Mouse (Mus musculus): Measurements from ENCODE around the gene Tmem185b. TPM values are rescaled to one million over a fixed set of nuclear protein-coding genes. Genes with fewer than 3 reads are reported as not detected.
A peak's percentile ranks its signal among the peaks of the same experiment; 100 is the strongest.

The Tmem185b gene
- total and polyA plus RNA-seq, 3 experiments = 25.2 to 35.8 TPM; not detected in 1

DNA sequence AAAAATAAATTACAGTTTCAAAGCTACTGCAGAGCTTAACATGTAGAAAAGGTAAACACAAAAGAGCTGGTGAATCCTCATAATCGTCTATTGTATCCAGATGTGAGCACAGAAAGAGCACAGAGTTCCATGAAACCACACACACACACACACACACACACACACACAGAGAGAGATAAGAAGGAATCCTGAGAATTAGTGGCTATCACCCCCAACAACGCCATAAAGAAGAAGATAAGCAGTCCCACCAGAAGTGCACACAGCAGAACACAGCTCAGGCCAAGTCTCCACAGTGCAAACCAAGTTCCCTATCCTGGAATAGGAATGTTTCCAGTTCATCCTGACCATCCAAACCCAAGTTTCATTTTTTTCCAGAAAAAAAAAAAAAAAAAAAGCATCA, 19.2 kb downstream of the Tmem185b start:
- Histone ChIP-seq H3K4me3 (ENCODE audit: control insufficient read depth in 1 of 2, insufficient read depth in 1 of 2, low read depth in 2 of 2, low read length in 2 of 2) (no peak overlapping the region), H3K27ac (ENCODE audit: control insufficient read depth, low read depth, low read length) (no peak overlapping the region), H3K4me1 (ENCODE audit: control insufficient read depth in 1 of 2, insufficient read depth in 2 of 2, low read length in 2 of 2) (no peaks in the 10 kb centered on the region), H3K27me3 (ENCODE audit: control insufficient read depth in 1 of 2, insufficient read depth in 2 of 2, low read length in 2 of 2) (no peaks in the 10 kb centered on the region), H3K9ac (ENCODE audit: control insufficient read depth, low read depth, low read length, poor library complexity, severe bottlenecking) (no peak overlapping the region), H3K79me2 (ENCODE audit: control insufficient read depth, insufficient read depth, low read length, poor library complexity) (no peaks in the 10 kb centered on the region), H3K36me3 (ENCODE audit: control insufficient read depth in 1 of 2, insufficient read depth in 2 of 2, low read length in 2 of 2) (no peaks in the 10 kb centered on the region; a peak in 1 of 4 replicates), H3K9me3 (replicated peaks; ENCODE audit: insufficient read depth, low read length) (no peaks in the 10 kb centered on the region)
- DNase-seq (ENCODE audit: low read depth, low spot score) = no peak
- no peak for TF ChIP-seq HCFC1 (IDR thresholded peaks at IDR 0.05; ENCODE audit: low read depth, low read length)
- peak; percentile 62 for TF ChIP-seq GATA1 (IDR thresholded peaks at IDR 0.05; ENCODE audit: low read depth, low read length)

DNA sequence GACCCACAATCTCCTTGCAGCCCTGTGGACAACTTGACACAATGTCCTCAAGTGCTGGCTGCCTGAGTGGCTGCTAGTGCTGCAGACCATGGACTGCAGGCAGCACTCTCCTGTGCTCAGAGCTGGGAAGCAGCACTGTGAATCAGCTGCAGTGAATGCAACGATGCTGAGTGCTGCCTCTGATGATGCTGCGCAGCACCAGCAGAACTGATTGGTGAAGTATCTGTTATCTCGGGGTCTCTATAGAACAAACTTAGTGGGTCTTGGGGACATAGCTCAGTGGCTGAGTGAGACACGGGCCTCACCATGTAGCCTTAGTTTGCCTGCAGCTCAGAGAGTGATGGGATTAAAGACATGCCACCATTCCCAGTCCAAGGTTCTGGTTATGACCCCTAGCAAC, 19.7 kb downstream of the Tmem185b start:
- Histone ChIP-seq H3K4me3 (ENCODE audit: control insufficient read depth in 1 of 2, insufficient read depth in 1 of 2, low read depth in 2 of 2, low read length in 2 of 2) (no peak overlapping the region), H3K36me3 (ENCODE audit: control insufficient read depth in 1 of 2, insufficient read depth in 2 of 2, low read length in 2 of 2) (no peaks in the 10 kb centered on the region; a peak in 1 of 4 replicates), H3K27me3 (ENCODE audit: control insufficient read depth in 1 of 2, insufficient read depth in 2 of 2, low read length in 2 of 2) (no peaks in the 10 kb centered on the region), H3K79me2 (ENCODE audit: control insufficient read depth, insufficient read depth, low read length, poor library complexity) (no peaks in the 10 kb centered on the region), H3K9me3 (replicated peaks; ENCODE audit: insufficient read depth, low read length) (no peaks in the 10 kb centered on the region), H3K9ac (ENCODE audit: control insufficient read depth, low read depth, low read length, poor library complexity, severe bottlenecking) (no peak overlapping the region), H3K4me1 (ENCODE audit: control insufficient read depth in 1 of 2, insufficient read depth in 2 of 2, low read length in 2 of 2) (no peaks in the 10 kb centered on the region), H3K27ac (ENCODE audit: control insufficient read depth, low read depth, low read length) (no peak overlapping the region)
- DNase-seq (ENCODE audit: low read depth, low spot score) = no peak
- TF ChIP-seq KAT2A (conservative IDR thresholded peaks at IDR 0.05; ENCODE audit: low read depth, low read length) (no peak), SIN3A (IDR thresholded peaks at IDR 0.05; ENCODE audit: low read length) (no peak), GATA1 (IDR thresholded peaks at IDR 0.05; ENCODE audit: low read depth, low read length) (no peak), RCOR1 (IDR thresholded peaks at IDR 0.05; ENCODE audit: low read depth, low read length) (no peak), ZC3H11A (IDR thresholded peaks at IDR 0.05; ENCODE audit: low read depth, low read length) (no peak), JUND (IDR thresholded peaks at IDR 0.05; ENCODE audit: low read depth, low read length) (no peak), GABPA (IDR thresholded peaks at IDR 0.05; ENCODE audit: low read depth, low read length) (no peak), TBP (IDR thresholded peaks at IDR 0.05; ENCODE audit: low read depth, low read length) (no peak), POLR2AphosphoS5 (IDR thresholded peaks at IDR 0.05; ENCODE audit: borderline replicate concordance, low read depth, low read length) (no peak), ZKSCAN1 (IDR thresholded peaks at IDR 0.05; ENCODE audit: low read depth, low read length) (no peak), MAZ (IDR thresholded peaks at IDR 0.05; ENCODE audit: low read depth, low read length) (no peak)

DNA sequence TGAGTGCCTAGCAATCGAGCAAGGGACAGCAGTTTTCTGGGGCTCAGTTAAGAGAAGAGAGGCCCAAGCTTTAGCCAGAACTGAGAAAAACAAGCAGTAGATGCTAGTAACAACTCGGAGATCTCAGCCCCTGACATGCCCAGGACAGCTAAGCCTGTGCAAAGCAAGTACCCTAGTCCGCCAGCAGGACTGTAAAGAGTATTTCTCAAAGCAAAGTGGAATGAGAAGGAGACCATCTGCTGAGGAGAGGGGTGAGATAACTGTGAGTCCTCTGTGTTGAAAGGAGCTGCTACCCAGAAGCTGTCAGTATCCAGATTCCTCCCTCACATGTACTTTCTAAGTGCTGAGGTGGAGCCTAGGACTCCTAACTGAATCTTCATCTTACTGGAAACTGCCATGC, 20.5 kb downstream of the Tmem185b start:
- Histone ChIP-seq H3K9ac (ENCODE audit: control insufficient read depth, low read depth, low read length, poor library complexity, severe bottlenecking) (no peak overlapping the region), H3K4me1 (ENCODE audit: control insufficient read depth in 1 of 2, insufficient read depth in 2 of 2, low read length in 2 of 2) (no peaks in the 10 kb centered on the region), H3K27ac (ENCODE audit: control insufficient read depth, low read depth, low read length) (no peak overlapping the region), H3K4me3 (ENCODE audit: control insufficient read depth in 1 of 2, insufficient read depth in 1 of 2, low read depth in 2 of 2, low read length in 2 of 2) (no peak overlapping the region), H3K27me3 (ENCODE audit: control insufficient read depth in 1 of 2, insufficient read depth in 2 of 2, low read length in 2 of 2) (no peaks in the 10 kb centered on the region), H3K79me2 (ENCODE audit: control insufficient read depth, insufficient read depth, low read length, poor library complexity) (no peaks in the 10 kb centered on the region), H3K36me3 (ENCODE audit: control insufficient read depth in 1 of 2, insufficient read depth in 2 of 2, low read length in 2 of 2) (no peaks in the 10 kb centered on the region; a peak in 1 of 4 replicates), H3K9me3 (replicated peaks; ENCODE audit: insufficient read depth, low read length) (no peaks in the 10 kb centered on the region)
- DNase-seq (ENCODE audit: low read depth, low spot score) = no peak
- TF ChIP-seq CHD2 (IDR thresholded peaks at IDR 0.05; ENCODE audit: low read length) = no peak
- no peak for TF ChIP-seq MAX (IDR thresholded peaks at IDR 0.05; ENCODE audit: low read length)
- no peak for TF ChIP-seq E2F4 (IDR thresholded peaks at IDR 0.05; ENCODE audit: borderline replicate concordance, low read depth, low read length)
- no peak for TF ChIP-seq GATA1 (IDR thresholded peaks at IDR 0.05; ENCODE audit: low read depth, low read length)
- TF ChIP-seq ZKSCAN1 (IDR thresholded peaks at IDR 0.05; ENCODE audit: low read depth, low read length) = no peak
- no peak for TF ChIP-seq MXI1 (IDR thresholded peaks at IDR 0.05; ENCODE audit: low read depth, low read length)
- TF ChIP-seq EP300 (IDR thresholded peaks at IDR 0.05; ENCODE audit: low read depth in 1 of 2, low read length in 2 of 2) = no peak
- TF ChIP-seq TAL1 (IDR thresholded peaks at IDR 0.05; ENCODE audit: low read length) = no peak
- TF ChIP-seq GABPA (IDR thresholded peaks at IDR 0.05; ENCODE audit: low read depth, low read length) = no peak
- TF ChIP-seq HCFC1 (IDR thresholded peaks at IDR 0.05; ENCODE audit: low read depth, low read length) = no peak
- TF ChIP-seq SIN3A (IDR thresholded peaks at IDR 0.05; ENCODE audit: low read length) = no peak
